Mouse (Mus musculus): ENCODE results near the gene Vcam1. TPM values are rescaled to one million over a fixed set of nuclear protein-coding genes. Genes with fewer than 3 reads are reported as not detected.

The Vcam1 gene
- polyA plus RNA-seq, 1 experiment from 2014 or later = 117 TPM

Other genes starting within 250 kb of the Vcam1 start
- gene Dph5, start 241.9 kb downstream of the Vcam1 start, polyA plus RNA-seq (2015; fragmentation: Nextera tagmentation; extraction: Ambion mirVana) = 21.2 and 22.5 TPM in 2 replicates
- 30.3 and 34.6 TPM in 2 replicates for gene Slc30a7, start 122.3 kb downstream of the Vcam1 start, polyA plus RNA-seq (2015; fragmentation: Nextera tagmentation; extraction: Ambion mirVana)
- gene Extl2, start 122.2 kb downstream of the Vcam1 start, polyA plus RNA-seq (2015; fragmentation: Nextera tagmentation; extraction: Ambion mirVana) = 16.9 and 18.0 TPM in 2 replicates
- 0.47 and 0.57 TPM in 2 replicates for gene Gpr88, start 123.8 kb upstream of the Vcam1 start, polyA plus RNA-seq (2015; fragmentation: Nextera tagmentation; extraction: Ambion mirVana)

Measured in lung, embryonic 16.5 days (tissue).